Mouse (Mus musculus): ENCODE results near the gene Obscn. TPM values are rescaled to one million over a fixed set of nuclear protein-coding genes. Genes with fewer than 3 reads are reported as not detected.

Gene Obscn
- polyA plus RNA-seq, 1 experiment, result not detected

- Histone ChIP-seq H3K4me1 (ENCODE audit: control insufficient read depth, insufficient read depth, low read length) (no peaks in the 10 kb centered on the region), H3K4me3 (ENCODE audit: insufficient read depth, low read length) (no peak overlapping the region), H3K27ac (ENCODE audit: insufficient read depth, low read length) (no peak overlapping the region)
- TF ChIP-seq CTCF (IDR thresholded peaks at IDR 0.05; ENCODE audit: borderline replicate concordance, insufficient read depth, low read length), result no peak
- TF ChIP-seq POLR2A (IDR thresholded peaks at IDR 0.05; ENCODE audit: low read depth, low read length), result no peak
These were observed 13.1 kb upstream of the Obscn start for GRCm38 (mm10) chr11:59149302-59149701.

- Histone ChIP-seq H3K4me3 (ENCODE audit: insufficient read depth, low read length) (no peak overlapping the region), H3K4me1 (ENCODE audit: control insufficient read depth, insufficient read depth, low read length) (no peaks in the 10 kb centered on the region), H3K27ac (ENCODE audit: insufficient read depth, low read length) (no peak overlapping the region)
- TF ChIP-seq CTCF (IDR thresholded peaks at IDR 0.05; ENCODE audit: borderline replicate concordance, insufficient read depth, low read length), result no peak
- no peak for TF ChIP-seq POLR2A (IDR thresholded peaks at IDR 0.05; ENCODE audit: low read depth, low read length)
These were observed 6.8 kb upstream of the Obscn start for GRCm38 (mm10) chr11:59142962-59143361.

- no peak overlapping the region for H3K4me3 ChIP-seq (ENCODE audit: insufficient read depth, low read length)
- H3K27ac ChIP-seq (ENCODE audit: insufficient read depth, low read length), result no peak overlapping the region
- TF ChIP-seq CTCF (IDR thresholded peaks at IDR 0.05; ENCODE audit: borderline replicate concordance, insufficient read depth, low read length) (no peak), POLR2A (IDR thresholded peaks at IDR 0.05; ENCODE audit: low read depth, low read length) (no peak)
- H3K4me1 ChIP-seq (ENCODE audit: control insufficient read depth, insufficient read depth, low read length), result no peaks in the 10 kb centered on the region
These were observed 5.7 kb upstream of the Obscn start for GRCm38 (mm10) chr11:59141772-59142370.

- H3K27ac ChIP-seq (ENCODE audit: insufficient read depth, low read length), result no peak overlapping the region
- no peaks in the 10 kb centered on the region for H3K4me1 ChIP-seq (ENCODE audit: control insufficient read depth, insufficient read depth, low read length)
- no peak overlapping the region for H3K4me3 ChIP-seq (ENCODE audit: insufficient read depth, low read length)
- TF ChIP-seq CTCF (IDR thresholded peaks at IDR 0.05; ENCODE audit: borderline replicate concordance, insufficient read depth, low read length) (no peak), POLR2A (IDR thresholded peaks at IDR 0.05; ENCODE audit: low read depth, low read length) (no peak)
These were observed 2.6 kb upstream of the Obscn start for GRCm38 (mm10) chr11:59138537-59139486.

- Histone ChIP-seq H3K27ac (ENCODE audit: insufficient read depth, low read length) (no peak overlapping the region), H3K4me3 (ENCODE audit: insufficient read depth, low read length) (no peak overlapping the region), H3K4me1 (ENCODE audit: control insufficient read depth, insufficient read depth, low read length) (no peaks in the 10 kb centered on the region)
- no peak for TF ChIP-seq CTCF (IDR thresholded peaks at IDR 0.05; ENCODE audit: borderline replicate concordance, insufficient read depth, low read length)
- TF ChIP-seq POLR2A (IDR thresholded peaks at IDR 0.05; ENCODE audit: low read depth, low read length), result no peak
These were observed 948 bp upstream of the Obscn start for GRCm38 (mm10) chr11:59136994-59137706.

- H3K27ac ChIP-seq (ENCODE audit: insufficient read depth, low read length), result no peak overlapping the region
- H3K4me1 ChIP-seq (ENCODE audit: control insufficient read depth, insufficient read depth, low read length), result no peaks in the 10 kb centered on the region
- no peak overlapping the region for H3K4me3 ChIP-seq (ENCODE audit: insufficient read depth, low read length)
- TF ChIP-seq POLR2A (IDR thresholded peaks at IDR 0.05; ENCODE audit: low read depth, low read length), result no peak
- TF ChIP-seq CTCF (IDR thresholded peaks at IDR 0.05; ENCODE audit: borderline replicate concordance, insufficient read depth, low read length), result no peak
These were observed 966 bp downstream of the Obscn start for GRCm38 (mm10) chr11:59135051-59135820.

GRCm38 (mm10) chr11:59134373-59134997, 1.7 kb downstream of the Obscn start:
- H3K27ac ChIP-seq (ENCODE audit: insufficient read depth, low read length), result no peak overlapping the region
- no peak overlapping the region for H3K4me3 ChIP-seq (ENCODE audit: insufficient read depth, low read length)
- no peaks in the 10 kb centered on the region for H3K4me1 ChIP-seq (ENCODE audit: control insufficient read depth, insufficient read depth, low read length)
- TF ChIP-seq POLR2A (IDR thresholded peaks at IDR 0.05; ENCODE audit: low read depth, low read length), result no peak
- no peak for TF ChIP-seq CTCF (IDR thresholded peaks at IDR 0.05; ENCODE audit: borderline replicate concordance, insufficient read depth, low read length)

GRCm38 (mm10) chr11:59132065-59132464, 4.1 kb downstream of the Obscn start:
- H3K4me1 ChIP-seq (ENCODE audit: control insufficient read depth, insufficient read depth, low read length), result no peaks in the 10 kb centered on the region
- H3K27ac ChIP-seq (ENCODE audit: insufficient read depth, low read length), result no peak overlapping the region
- no peak for TF ChIP-seq CTCF (IDR thresholded peaks at IDR 0.05; ENCODE audit: borderline replicate concordance, insufficient read depth, low read length)
- no peak for TF ChIP-seq POLR2A (IDR thresholded peaks at IDR 0.05; ENCODE audit: low read depth, low read length)
- no peak overlapping the region for H3K4me3 ChIP-seq (ENCODE audit: insufficient read depth, low read length)

All from embryonic fibroblast, embryonic 13.5 days (primary cell).